Mouse (Mus musculus) limb, embryonic 15.5 days (tissue): ENCODE results near the gene Gm20388. TPM values are rescaled to one million over a fixed set of nuclear protein-coding genes. Genes with fewer than 3 reads are reported as not detected.

Experiments
- ATAC-seq: fragments of 200-750 bp; cut with Nextera tagmentation; 2 replicates; pipeline ENCODE4 v1.8.0; 2017; ENCODE audit warnings: low read depth, moderate TSS enrichment; ENCODE audit not compliant: insufficient number of reproducible peaks, low FRiP score, low TSS enrichment
- H3K27ac ChIP-seq: fragments of 300-500 bp; sonication (generic); 2 replicates; pipeline ENCODE4 v1.5.1; 2015; ENCODE audit warnings: moderate library complexity, mild to moderate bottlenecking, inconsistent platforms
- H3K27me3 ChIP-seq: fragments of 300-500 bp; sonication (generic); 2 replicates; pipeline ENCODE4 v1.6.1; 2015; ENCODE audit warnings: inconsistent platforms
- H3K36me3 ChIP-seq: fragments of 300-500 bp; sonication (generic); 2 replicates; pipeline ENCODE4 v1.6.1; 2015; ENCODE audit warnings: inconsistent platforms
- H3K4me1 ChIP-seq: fragments of 300-500 bp; sonication (generic); 2 replicates; pipeline ENCODE4 v1.6.1; 2015; ENCODE audit warnings: inconsistent platforms
- H3K4me2 ChIP-seq: fragments of 300-500 bp; sonication (generic); 2 replicates; pipeline ENCODE4 v1.6.1; 2015; ENCODE audit warnings: mild to moderate bottlenecking, inconsistent platforms
- H3K4me3 ChIP-seq: fragments of 300-500 bp; sonication (generic); 2 replicates; pipeline ENCODE4 v1.5.1; 2015; ENCODE audit warnings: mild to moderate bottlenecking, inconsistent platforms
- H3K9ac ChIP-seq: fragments of 300-500 bp; sonication (generic); 2 replicates; pipeline ENCODE4 v1.6.1; 2015; ENCODE audit warnings: inconsistent platforms
- H3K9me3 ChIP-seq: fragments of 300-500 bp; sonication (generic); 2 replicates; pipeline ENCODE4 v1.6.1; 2016; ENCODE audit warnings: inconsistent platforms
- WGBS: fragments of 180-500 bp; shearing (Covaris S2); methylation state at CpG from one replicate; pipeline ENCODE4 v1.1.7; 2015; 5-methylcytosine and 5-hydroxymethylcytosine counted together
- polyA plus RNA-seq: library from polyadenylated mRNA; unstranded; fragments of >200 nt; fragmentation: Nextera tagmentation; extraction: Ambion mirVana; gene quantifications from 2 replicates; pipeline ENCODE4 v1.2.1, GENCODE M21; 2015

The Gm20388 gene
- polyA plus RNA-seq, 1 experiment from 2014 or later, result 4.9 TPM

DNA sequence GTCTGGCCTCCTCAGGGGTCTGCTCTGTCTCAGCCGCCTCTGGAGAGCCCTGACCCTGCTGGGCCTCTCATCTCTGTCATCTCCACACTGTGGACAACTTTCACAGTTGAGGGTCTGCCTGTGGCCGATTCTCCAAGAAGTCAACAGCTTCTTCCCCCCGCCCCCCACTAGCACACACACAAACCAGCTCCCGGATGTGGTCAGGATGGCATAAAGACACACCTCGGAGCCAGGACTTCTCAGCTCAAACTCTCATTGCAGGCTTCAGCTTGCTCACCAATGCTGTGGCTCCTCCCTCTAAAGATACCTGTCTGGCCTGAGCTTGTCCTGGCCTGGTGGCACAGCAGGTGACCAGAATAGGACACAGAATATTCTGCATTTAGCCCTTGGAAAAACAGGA lies 977.4 kb downstream of the Gm20388 start:
- no peaks in the 10 kb centered on the region for H3K36me3 ChIP-seq
- no peak overlapping the region for H3K4me3 ChIP-seq
- no peak for ATAC-seq
- no peaks in the 10 kb centered on the region for H3K9me3 ChIP-seq
- H3K27me3 ChIP-seq, result peaks cover 96% of the 10 kb centered on the region
- no peak overlapping the region for H3K9ac ChIP-seq
- H3K4me1 ChIP-seq, result 0 out of 2 replicates have a peak, but pooled peaks cover 4% of the 10 kb centered on the region
- no peak overlapping the region for H3K4me2 ChIP-seq
- H3K27ac ChIP-seq, result no peak overlapping the region
- WGBS, result 12% methylated on average over 5 of the region's 5 CpGs

DNA sequence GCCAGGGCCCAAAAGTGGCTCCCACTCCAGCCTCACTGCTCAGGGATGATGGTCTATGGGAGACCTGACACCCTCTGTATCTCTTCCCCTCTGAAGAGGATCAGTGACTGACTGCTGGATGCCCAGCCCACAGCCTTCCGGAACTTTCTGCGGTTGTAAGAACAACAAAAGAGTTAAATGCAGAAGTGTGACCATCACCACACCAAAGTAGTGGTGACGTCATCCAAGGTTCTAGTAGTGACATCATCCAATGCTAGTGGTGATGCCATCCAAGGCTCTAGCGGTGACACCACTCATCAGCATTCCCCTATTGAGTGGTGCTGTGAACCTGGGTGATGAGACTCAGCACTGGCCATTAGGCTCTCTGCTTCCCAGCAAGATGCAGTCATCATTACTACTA lies 978.5 kb downstream of the Gm20388 start:
- Histone ChIP-seq H3K27me3 (peaks cover 98% of the 10 kb centered on the region), H3K4me1 (0 out of 2 replicates have a peak, but pooled peaks cover 4% of the 10 kb centered on the region), H3K9me3 (no peaks in the 10 kb centered on the region), H3K4me3 (no peak overlapping the region), H3K27ac (no peak overlapping the region), H3K9ac (no peak overlapping the region), H3K4me2 (no peak overlapping the region), H3K36me3 (no peaks in the 10 kb centered on the region)
- ATAC-seq, result no peak
- WGBS, result 80% methylated on average over 4 of the region's 4 CpGs

DNA sequence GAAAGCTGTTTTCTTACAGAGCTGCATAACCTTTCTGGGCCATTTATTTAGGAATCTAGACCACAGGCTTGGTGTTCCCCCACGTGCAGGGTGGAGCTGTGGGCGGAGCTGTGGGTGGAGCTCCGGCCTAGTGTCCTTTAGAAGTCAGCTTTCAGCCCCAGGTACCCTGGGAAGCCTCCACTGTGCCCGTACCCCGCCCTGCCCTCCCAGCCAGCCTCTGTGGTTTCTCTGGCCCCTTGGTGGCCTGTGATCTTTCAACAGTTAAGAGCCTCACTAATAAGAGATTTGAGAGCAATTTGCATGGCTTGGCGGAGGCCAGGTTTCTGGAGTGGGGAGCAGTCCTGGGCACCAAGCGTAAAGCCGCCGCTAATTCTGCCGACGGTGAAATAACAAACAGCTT lies 979.4 kb downstream of the Gm20388 start:
- no peak overlapping the region for H3K9ac ChIP-seq
- H3K4me3 ChIP-seq, result no peak overlapping the region
- H3K27me3 ChIP-seq, result peaks cover 98% of the 10 kb centered on the region
- no peaks in the 10 kb centered on the region for H3K36me3 ChIP-seq
- H3K4me2 ChIP-seq, result no peak overlapping the region
- 4% methylated on average over 11 of the region's 11 CpGs for WGBS
- no peak for ATAC-seq
- no peaks in the 10 kb centered on the region for H3K9me3 ChIP-seq
- no peak overlapping the region for H3K27ac ChIP-seq
- 0 out of 2 replicates have a peak, but pooled peaks cover 4% of the 10 kb centered on the region for H3K4me1 ChIP-seq

DNA sequence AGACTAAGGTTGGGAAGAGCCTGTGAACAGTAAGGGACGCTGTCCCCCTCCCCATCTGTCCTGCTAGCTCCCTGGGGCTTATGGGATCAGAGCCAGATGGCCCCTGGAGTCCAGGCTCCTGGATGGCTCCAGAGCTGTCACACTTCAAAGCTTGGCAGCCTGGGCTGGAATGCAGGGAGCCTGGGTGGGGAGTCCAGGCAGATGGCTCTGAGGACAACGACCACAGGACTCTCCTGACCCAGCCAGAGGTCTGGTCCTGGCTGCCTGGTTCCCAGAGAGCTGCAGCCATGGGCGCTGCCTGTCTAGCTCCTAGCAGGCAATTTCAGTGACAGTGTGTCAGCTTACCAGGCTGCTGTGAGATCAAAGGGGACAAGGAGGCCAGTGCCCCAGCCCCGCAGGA lies 984.4 kb downstream of the Gm20388 start:
- Histone ChIP-seq H3K4me2 (no peak overlapping the region), H3K9me3 (no peaks in the 10 kb centered on the region), H3K27ac (no peak overlapping the region), H3K27me3 (peaks cover 94% of the 10 kb centered on the region), H3K4me1 (peaks cover 15% of the 10 kb centered on the region), H3K36me3 (no peaks in the 10 kb centered on the region), H3K4me3 (no peak overlapping the region), H3K9ac (no peak overlapping the region)
- ATAC-seq, result no peak
- 3% methylated on average over 4 of the region's 4 CpGs for WGBS

DNA sequence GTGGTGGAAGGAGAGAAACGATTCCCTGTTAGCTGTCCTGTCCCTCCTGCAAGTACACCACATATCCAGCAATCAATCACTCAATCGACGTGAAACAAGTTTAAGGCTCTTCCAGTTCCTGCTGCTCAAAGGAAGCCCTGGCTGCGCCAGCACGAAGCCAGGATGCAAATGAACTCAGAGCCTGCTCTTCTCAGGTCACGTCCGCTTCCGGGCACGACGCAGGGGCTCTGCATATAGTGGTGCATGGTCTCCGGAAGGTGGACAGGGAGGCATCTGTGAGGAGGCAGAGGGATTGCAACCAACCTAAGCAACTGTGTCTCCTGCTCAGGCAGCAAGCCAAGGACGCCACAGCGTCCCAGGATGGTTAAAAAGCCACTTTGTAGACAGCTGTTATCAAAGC lies 985.0 kb downstream of the Gm20388 start:
- Histone ChIP-seq H3K4me2 (no peak overlapping the region), H3K9ac (no peak overlapping the region)
- WGBS, result 2% methylated on average over 13 of the region's 13 CpGs

DNA sequence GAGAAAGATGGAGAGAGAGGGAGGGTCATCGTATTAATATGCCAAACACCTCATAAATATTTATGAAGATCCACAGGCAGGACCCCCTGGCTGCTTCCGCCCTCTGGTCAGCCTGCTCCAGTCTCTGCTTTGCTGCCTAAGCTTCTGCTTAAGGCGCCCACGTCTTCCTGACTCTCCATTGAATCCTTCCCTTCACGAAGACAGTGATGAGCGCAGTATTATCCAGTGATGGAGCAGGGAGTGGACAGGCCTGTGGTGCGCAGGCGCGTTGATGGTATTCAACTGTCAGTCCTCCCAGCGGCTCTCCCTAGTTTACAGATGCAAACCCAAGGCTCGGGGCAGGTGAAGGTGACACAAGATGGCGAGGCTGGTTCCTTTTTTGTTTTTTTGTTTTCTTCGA lies 985.6 kb downstream of the Gm20388 start:
- peaks cover 12% of the 10 kb centered on the region for H3K4me1 ChIP-seq
- ATAC-seq, result no peak
- 26% methylated on average over 13 of the region's 13 CpGs for WGBS

More for the DNA sequence above, 985.0 kb downstream of the Gm20388 start:
- Histone ChIP-seq H3K27me3 (peaks cover 94% of the 10 kb centered on the region), H3K9me3 (no peaks in the 10 kb centered on the region), H3K36me3 (no peaks in the 10 kb centered on the region), H3K4me3 (no peak overlapping the region), H3K4me1 (peaks cover 12% of the 10 kb centered on the region), H3K27ac (no peak overlapping the region)
- no peak for ATAC-seq

DNA sequence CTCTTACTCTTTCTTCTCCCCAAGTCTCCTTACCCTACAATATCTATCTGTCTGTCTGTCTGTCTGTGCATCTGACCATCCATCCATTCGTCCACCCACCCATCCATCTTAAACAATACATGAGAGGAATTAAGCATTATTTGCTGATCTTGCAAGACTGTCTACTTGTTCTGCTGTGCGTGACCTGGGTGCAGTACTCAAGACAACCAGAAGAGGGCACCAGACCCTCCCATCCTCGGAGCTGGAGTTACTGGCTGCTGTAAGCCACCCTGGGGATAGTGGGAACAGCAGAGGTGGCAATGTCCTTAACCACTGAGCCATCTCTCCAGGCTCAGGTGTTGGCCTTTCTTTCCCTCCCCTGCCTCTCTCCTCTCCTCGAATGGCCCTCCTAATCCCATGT lies 987.4 kb downstream of the Gm20388 start:
- Histone ChIP-seq H3K4me3 (no peak overlapping the region), H3K9ac (no peak overlapping the region), H3K4me1 (peaks cover 18% of the 10 kb centered on the region), H3K27me3 (peaks cover 83% of the 10 kb centered on the region), H3K36me3 (no peaks in the 10 kb centered on the region), H3K4me2 (no peak overlapping the region), H3K27ac (no peak overlapping the region), H3K9me3 (no peaks in the 10 kb centered on the region)
- no peak for ATAC-seq
- 59% methylated on average over 4 of the region's 4 CpGs for WGBS

More for the DNA sequence above, 985.6 kb downstream of the Gm20388 start:
- Histone ChIP-seq H3K4me2 (no peak overlapping the region), H3K27me3 (peaks cover 94% of the 10 kb centered on the region), H3K27ac (no peak overlapping the region), H3K9me3 (no peaks in the 10 kb centered on the region), H3K4me3 (no peak overlapping the region), H3K9ac (no peak overlapping the region), H3K36me3 (no peaks in the 10 kb centered on the region)

DNA sequence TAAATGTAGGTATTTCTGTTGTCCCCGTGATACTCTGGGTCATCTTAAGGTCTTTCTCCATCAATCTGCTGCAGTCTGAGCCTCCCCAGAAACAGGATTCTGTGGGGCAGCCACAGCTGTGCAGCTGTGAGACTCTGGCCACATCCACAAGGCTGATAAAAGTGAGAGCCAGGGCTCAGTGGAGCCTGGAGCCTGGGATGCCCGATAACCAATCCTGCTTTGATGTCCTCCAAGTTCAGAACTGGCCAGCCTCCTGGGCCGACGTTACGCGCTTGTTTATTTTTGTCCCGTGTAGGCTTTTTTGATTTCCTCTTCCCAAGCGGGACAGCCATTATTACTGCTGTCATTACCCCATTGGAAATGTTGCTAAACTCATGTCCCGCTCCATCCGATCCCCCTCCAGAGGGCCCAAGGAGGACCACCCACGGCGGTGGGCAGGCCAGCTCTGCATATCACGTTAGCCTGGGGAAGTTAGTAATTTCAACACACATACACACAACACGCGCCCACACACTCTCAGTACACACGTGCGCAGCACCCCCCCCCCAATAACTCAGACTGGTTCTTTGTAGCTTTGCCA lies 988.3 kb downstream of the Gm20388 start:
- H3K27ac ChIP-seq, result no peak overlapping the region
- H3K36me3 ChIP-seq, result no peaks in the 10 kb centered on the region
- 31% methylated on average over 17 of the region's 17 CpGs for WGBS
- ATAC-seq, result no peak
- no peak overlapping the region for H3K4me3 ChIP-seq
- H3K9ac ChIP-seq, result no peak overlapping the region
- H3K4me1 ChIP-seq, result peaks cover 18% of the 10 kb centered on the region
- no peaks in the 10 kb centered on the region for H3K9me3 ChIP-seq
- peaks cover 74% of the 10 kb centered on the region for H3K27me3 ChIP-seq
- no peak overlapping the region for H3K4me2 ChIP-seq

DNA sequence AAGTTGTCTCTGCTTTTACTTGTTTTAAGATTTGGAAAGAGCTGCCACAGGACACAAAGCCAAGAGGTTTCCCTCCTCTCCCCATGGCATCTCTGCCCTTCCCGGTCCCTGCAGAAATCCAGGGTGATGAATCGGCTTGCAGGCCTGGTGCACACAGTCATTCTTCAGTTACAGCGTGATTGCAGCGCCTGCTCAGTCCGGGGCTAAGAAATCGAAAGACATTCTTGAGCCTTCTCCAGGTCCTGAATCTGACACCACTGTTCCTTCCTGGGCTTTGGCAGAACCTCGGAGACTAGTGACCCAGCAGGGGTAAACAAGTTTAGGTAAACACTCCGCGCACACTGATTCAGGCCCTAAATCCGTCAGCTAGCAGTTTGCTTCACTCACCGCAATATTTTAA lies 991.7 kb downstream of the Gm20388 start:
- Histone ChIP-seq H3K36me3 (no peaks in the 10 kb centered on the region), H3K4me3 (no peak overlapping the region), H3K27me3 (peaks cover 40% of the 10 kb centered on the region), H3K9me3 (no peaks in the 10 kb centered on the region), H3K4me1 (peaks cover 15% of the 10 kb centered on the region), H3K4me2 (no peak overlapping the region), H3K27ac (no peak overlapping the region), H3K9ac (no peak overlapping the region)
- no peak for ATAC-seq
- WGBS, result 15% methylated on average over 11 of the region's 11 CpGs

DNA sequence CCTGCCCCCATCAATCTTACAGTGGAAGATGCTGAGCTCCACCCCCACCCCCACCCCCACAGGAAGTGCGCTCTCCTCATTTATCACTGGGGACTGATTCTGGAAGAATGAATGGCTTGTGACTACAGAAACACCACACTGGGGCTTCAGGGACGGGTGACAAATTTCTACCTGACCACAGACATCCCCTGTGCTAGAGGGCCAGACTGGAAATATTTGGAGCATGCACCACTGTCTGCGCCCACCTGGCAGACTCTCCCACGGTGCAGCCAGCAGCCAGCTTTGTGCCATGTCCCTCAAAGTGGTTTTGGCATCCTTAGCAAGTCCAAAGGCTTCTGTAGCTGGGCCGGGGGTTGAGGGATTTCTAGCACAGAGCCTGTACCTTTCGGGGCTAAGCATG lies 997.0 kb downstream of the Gm20388 start:
- H3K27me3 ChIP-seq, result no peaks in the 10 kb centered on the region; the same call in 1 of the 2 replicates
- 43% methylated on average over 6 of the region's 6 CpGs for WGBS
- H3K9me3 ChIP-seq, result no peaks in the 10 kb centered on the region
- H3K4me3 ChIP-seq, result no peak overlapping the region
- H3K27ac ChIP-seq, result no peak overlapping the region
- no peak for ATAC-seq
- H3K4me1 ChIP-seq, result 0 out of 2 replicates have a peak, but pooled peaks cover 3% of the 10 kb centered on the region
- H3K36me3 ChIP-seq, result no peaks in the 10 kb centered on the region
- no peak overlapping the region for H3K4me2 ChIP-seq
- no peak overlapping the region for H3K9ac ChIP-seq

DNA sequence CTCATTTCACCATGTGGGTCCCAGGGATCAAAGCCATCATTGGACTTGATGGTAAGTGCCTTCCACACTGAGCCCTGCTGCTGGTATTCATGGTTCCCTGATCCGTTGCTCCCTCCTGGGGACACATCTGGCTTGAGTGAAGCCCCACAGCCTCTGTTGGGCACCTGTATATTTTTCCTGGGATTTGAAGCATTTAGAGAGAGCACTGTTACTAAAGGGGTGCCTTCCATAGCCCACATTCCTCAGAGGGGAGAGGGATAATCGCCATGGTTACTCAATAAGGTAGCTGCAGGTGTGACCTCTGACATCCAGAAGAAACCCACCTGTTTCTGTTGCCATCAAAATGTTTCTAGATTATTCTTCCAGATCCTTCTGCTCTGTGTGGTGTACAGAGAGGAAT lies 1000.3 kb downstream of the Gm20388 start:
- no peak for ATAC-seq
- no peaks in the 10 kb centered on the region for H3K36me3 ChIP-seq
- no peak overlapping the region for H3K4me2 ChIP-seq
- H3K9me3 ChIP-seq, result no peaks in the 10 kb centered on the region
- no peak overlapping the region for H3K27ac ChIP-seq
- no peak overlapping the region for H3K4me3 ChIP-seq
- H3K27me3 ChIP-seq, result no peaks in the 10 kb centered on the region
- 39% methylated on average over 2 of the region's 2 CpGs for WGBS
- H3K9ac ChIP-seq, result no peak overlapping the region
- 0 out of 2 replicates have a peak, but pooled peaks cover 3% of the 10 kb centered on the region for H3K4me1 ChIP-seq

DNA sequence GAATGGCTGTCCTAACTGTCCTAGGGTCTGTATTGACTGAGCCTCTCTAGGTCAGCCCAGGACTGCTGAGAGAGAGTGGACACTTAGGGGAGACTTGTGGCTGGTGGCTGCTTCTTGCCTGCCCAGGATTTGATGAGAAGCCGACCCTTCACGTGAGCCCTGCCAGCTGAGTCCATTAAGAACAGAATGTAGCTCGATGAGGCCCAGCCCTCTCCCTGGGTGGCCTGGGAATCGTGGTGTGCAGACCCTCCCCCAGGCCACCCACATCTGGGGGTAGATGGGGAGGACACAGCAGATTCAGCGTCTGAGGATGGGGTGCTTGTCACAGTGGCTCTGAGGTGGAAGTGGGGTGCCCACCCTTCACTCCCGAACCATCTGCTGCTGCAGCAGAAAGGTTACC lies 1001.8 kb downstream of the Gm20388 start:
- no peak for ATAC-seq

More for the DNA sequence above, 1001.8 kb downstream of the Gm20388 start:
- no peak overlapping the region for H3K27ac ChIP-seq
- H3K27me3 ChIP-seq, result 0 out of 2 replicates have a peak, but pooled peaks cover 3% of the 10 kb centered on the region
- no peak overlapping the region for H3K9ac ChIP-seq
- 27% methylated on average over 6 of the region's 6 CpGs for WGBS
- H3K4me2 ChIP-seq, result no peak overlapping the region
- no peaks in the 10 kb centered on the region for H3K9me3 ChIP-seq
- 0 out of 2 replicates have a peak, but pooled peaks cover 3% of the 10 kb centered on the region for H3K4me1 ChIP-seq
- no peaks in the 10 kb centered on the region for H3K36me3 ChIP-seq
- no peak overlapping the region for H3K4me3 ChIP-seq
